Mouse (Mus musculus) NIH3T3 (cell line): ENCODE measurements around the gene Hs6st2.

Experiments
- DNase-seq: peaks from one replicate; pipeline ENCODE4 v3.0.0-alpha.2; 2012; ENCODE audit warnings: low read depth

The Hs6st2 gene

GRCm38 (mm10) chrX:51585444-51585843 lies 96.2 kb downstream of the Hs6st2 start:
- DNase-seq, result no peak

DNA sequence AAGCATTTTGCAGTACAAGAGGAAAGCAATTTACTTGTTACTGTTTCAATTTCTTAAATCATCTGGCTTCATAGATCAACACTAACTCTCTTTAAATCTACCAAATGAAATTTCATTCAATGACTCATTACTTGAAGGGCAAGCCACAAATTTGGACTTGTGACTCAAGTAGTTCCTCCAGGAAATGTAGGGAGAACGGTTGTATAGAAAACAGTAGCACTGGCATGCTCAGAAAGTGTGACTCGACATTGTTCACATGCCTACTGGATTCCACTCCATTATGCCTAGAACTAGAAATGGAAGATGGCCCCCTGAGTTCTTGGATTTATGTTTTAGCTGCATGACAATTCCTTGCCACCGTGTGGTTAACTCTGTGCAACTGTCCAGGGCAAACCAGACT lies 100.0 kb downstream of the Hs6st2 start:
- peak; percentile 6 for DNase-seq

- DNase-seq, result no peak
These were observed 119.8 kb downstream of the Hs6st2 start for GRCm38 (mm10) chrX:51561880-51562279.

GRCm38 (mm10) chrX:51539626-51540025 lies 142.0 kb downstream of the Hs6st2 start:
- no peak for DNase-seq

GRCm38 (mm10) chrX:51537082-51537481 lies 144.6 kb downstream of the Hs6st2 start:
- DNase-seq, result peak; percentile 85

- DNase-seq, result no peak
These were observed 146.4 kb downstream of the Hs6st2 start for GRCm38 (mm10) chrX:51535226-51535625.

DNA sequence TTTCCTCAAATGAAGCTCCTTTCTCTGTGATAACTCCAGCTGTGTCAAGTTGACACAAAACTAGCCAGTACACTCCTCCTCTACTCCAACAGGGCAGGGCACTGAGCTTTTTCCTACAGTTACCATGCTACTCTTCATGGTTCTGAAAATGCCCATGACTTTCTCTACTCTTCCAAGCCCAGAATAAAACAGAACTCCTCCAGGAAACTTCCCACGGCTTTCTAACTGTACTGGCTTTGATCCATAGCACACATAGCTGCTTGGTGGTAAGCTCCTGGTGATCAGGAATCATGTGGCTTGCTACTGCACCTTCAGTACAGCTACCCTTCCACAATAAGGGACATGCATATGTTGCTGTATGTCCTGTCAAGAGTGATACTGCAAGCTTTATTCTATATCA lies 150.5 kb downstream of the Hs6st2 start:
- no peak for DNase-seq

DNA sequence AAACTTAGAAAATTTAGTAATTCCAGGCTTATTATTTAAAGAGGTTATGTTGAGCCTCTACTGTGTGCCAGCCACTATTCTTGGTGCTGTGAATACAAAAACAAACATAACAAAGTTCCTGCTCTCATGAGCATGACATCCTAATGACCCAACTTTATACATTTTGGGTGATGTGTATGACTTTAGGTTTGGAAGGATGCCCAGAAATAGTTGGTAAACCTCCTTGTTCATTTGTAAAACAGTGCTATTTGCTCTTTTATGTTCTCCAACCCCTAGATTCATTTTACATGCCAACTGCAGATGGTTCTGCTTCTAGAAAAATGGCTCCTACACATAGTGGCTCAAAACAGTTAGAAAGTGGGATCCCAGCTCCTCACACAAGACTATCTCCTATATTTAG lies 153.1 kb downstream of the Hs6st2 start:
- DNase-seq, result peak; percentile 65

GRCm38 (mm10) chrX:51514831-51515230 lies 166.8 kb downstream of the Hs6st2 start:
- DNase-seq, result no peak

DNA sequence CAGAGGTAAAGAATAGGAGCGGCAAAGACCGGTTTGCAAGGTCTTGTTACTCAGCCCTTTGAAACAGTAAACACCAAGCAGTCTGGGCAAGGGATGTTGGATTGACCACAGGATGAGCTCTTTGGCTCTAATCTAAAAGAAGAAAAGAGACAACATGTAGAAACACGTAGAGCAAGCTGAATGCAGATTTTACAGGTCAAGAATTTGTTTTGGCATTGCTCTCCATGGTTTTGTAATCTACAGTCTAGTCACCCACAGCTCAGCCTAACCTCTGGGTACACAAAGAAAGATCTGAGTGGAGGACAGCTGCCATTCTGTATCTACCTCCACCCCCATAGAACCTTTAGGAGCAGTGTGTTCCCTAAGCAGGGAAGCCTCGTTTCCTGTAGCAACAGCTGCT lies 175.1 kb downstream of the Hs6st2 start:
- no peak for DNase-seq

- DNase-seq, result no peak
These were observed 176.0 kb downstream of the Hs6st2 start for GRCm38 (mm10) chrX:51505691-51506090.

DNA sequence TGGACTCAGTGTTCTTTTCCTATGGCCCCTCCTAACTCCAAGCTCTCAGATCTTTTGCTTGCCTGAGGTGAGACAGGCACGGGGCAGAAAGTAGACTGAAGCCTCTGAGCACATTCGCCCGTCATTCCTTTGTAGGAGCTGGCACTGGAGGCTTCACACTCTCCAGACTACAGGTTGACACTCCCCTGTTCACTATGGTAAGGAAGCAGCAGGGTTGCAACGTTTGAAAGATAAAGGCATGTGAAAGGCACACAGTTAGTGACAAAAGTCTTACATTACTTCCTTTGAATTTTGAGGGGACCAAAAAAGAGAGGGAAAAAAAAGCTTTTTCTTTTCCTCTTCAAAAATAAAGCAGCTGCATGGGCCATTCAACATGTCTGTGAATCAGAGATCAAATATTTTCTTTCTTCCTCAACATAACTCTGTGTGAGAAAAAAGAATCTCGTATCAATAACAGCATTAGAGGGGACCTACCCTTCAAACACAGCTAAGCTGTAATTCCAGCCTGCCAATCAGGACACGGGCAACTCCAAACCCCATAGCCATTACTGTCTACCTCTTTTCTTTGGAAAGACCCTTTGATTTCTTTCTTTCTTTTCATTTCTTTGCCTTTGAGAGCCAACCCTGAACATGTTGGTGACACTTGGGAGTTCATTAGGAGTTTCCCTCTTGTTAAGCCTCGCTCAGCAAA lies 177.7 kb downstream of the Hs6st2 start:
- DNase-seq, result no peak

- DNase-seq, result peak; percentile 19
These were observed 183.8 kb downstream of the Hs6st2 start for GRCm38 (mm10) chrX:51497831-51498230.

DNA sequence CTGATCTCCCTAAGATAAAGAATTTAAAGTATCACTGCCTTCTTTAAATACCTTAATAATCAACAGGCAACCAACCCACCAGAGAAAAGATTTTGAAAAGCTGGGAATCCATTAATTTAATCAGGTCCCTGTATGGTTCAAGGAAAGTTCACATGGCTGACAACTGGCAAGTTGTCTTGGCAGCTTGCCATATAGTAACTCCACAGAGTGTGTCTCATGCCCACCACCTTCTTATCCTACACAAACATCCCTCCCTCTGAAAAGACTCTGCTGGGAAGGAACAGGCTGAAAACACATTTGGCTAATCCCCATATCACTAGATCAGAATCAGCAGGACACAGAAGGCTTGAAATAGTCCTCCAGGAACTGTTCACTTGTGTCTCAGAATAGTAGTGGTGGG lies 193.3 kb downstream of the Hs6st2 start:
- no peak for DNase-seq

GRCm38 (mm10) chrX:51469411-51469810 lies 212.2 kb downstream of the Hs6st2 start:
- DNase-seq, result no peak

DNA sequence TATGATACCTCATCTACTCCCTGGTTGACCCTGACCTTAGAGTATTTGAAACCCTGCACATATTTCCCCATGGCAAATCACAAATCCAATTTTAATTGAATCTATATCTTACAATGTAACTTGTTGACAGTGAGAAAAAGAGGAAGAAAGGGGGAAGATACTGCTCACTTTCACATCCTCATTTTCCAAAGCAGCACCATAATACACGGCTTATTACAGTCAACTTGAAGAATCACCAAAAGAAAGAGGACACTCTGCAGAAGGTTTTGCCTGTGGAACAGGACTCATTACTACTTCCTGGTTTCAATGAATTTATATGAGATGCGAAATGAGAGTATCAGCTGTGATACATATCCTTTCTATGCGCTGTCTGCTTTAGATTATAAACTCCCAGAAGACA lies 220.2 kb downstream of the Hs6st2 start:
- no peak for DNase-seq

- no peak for DNase-seq
These were observed 238.3 kb downstream of the Hs6st2 start for GRCm38 (mm10) chrX:51443366-51443765.

GRCm38 (mm10) chrX:51431706-51432105 lies 249.9 kb downstream of the Hs6st2 start:
- peak; percentile 57 for DNase-seq

DNA sequence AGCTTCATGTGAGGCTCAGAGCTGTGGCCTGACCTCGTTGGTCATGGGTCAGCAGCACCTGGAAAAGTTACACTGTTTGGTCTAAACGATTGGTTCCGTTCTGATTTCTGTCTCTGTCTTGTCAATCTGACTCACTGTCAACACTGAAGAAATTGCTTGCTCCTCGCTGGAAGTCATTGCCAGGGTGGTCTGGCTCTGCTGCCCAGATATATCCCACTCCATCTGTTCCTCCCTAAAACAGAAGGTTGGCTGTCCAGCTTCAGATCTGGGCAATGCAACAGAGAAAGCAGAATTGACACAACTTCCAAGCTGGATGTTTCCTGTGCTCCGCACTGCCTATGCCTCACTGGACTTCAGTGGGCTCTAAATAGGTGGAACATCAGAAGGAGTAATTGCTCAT lies 256.6 kb downstream of the Hs6st2 start:
- DNase-seq, result no peak

DNA sequence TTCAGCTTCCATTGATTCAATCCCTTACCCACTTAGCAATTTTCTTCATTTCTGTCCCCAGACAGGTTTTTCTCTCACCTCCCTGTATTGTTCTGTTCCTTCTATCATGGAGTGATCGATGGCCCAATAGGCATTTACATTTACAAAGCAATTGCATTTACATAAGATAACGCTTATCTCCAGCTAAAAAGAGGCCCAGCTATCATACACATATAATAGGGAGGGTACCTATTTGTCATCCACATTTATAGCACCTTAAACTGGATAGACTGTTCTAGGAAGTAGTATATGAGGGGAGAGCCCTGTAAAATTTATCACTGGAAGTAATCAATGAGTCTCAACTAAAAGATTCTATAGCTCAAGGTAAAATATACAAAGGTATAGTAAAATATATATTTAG lies 271.4 kb downstream of the Hs6st2 start:
- DNase-seq, result no peak

DNA sequence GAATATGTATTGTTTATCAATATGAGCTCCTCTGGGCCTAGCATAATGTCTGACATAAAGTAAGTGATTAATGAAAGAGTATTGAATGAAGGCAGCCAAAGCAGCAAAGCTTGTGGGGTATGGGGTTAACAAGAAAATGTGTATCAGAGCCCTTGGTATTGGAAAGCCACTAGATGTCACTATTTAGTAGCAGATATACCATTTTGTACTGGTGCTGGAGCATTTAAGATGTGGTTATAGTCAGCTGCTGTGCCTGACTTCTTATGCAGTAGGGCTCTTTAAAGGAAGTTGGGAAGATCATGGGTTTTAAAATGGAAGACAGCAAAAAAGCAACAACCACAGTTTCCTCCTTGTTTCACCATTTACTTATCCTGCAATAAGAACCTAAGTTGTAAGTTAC lies 284.2 kb downstream of the Hs6st2 start:
- peak; percentile 54 for DNase-seq

- DNase-seq, result peak; percentile 79
These were observed 307.0 kb downstream of the Hs6st2 start for GRCm38 (mm10) chrX:51374670-51375069.

- peak; percentile 77 for DNase-seq
These were observed 309.0 kb downstream of the Hs6st2 start for GRCm38 (mm10) chrX:51372477-51373239.

DNA sequence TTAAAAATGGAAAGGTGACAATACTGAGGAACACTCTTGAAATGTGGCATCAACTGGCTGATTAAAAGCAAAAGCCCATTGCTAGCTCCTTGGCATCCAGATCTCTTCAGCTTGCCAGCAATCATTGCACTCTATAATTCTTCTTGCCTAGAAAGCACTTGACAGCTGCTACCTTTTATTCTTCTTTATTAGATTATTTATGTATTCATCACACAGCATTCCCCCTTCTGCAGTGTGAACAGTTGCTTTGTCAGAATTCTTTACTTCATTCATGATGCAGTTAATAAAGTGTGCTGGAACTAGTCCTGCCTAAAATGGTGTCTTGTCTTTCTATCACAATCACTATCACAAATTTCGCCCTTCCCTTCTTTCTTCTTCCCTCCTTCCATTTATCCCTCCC lies 332.0 kb downstream of the Hs6st2 start:
- no peak for DNase-seq
